Mouse (Mus musculus) 3T3-L1 (cell line): ENCODE results near the gene Sh3gl2.

Experiments
- DNase-seq: peaks from one replicate; pipeline ENCODE4 v3.0.0-alpha.2; 2015; ENCODE audit warnings: low read depth, low spot score

Sh3gl2 gene

GRCm38 (mm10) chr4:85305912-85306573 is 101.1 kb downstream of the Sh3gl2 start:
- DNase-seq: no peak

DNA sequence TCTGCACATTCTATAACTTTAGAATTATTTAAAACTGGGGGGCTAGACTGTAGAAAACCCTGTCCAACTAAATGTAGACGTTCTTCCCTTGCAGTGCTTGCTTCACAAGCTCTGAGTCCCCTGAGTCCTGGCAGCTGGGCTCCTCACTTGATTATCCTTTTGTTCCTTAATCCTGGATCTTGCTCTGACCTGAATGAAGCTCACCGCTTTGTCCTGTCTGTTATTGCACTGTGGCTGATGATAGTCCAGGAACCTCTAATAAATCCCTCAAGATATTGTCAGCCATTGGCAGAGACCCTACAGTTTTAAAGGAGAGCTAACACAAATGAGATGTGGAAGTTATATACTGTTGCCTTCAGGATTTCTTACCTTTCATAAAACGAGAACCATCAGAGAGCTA is 114.2 kb downstream of the Sh3gl2 start:
- no peak for DNase-seq

DNA sequence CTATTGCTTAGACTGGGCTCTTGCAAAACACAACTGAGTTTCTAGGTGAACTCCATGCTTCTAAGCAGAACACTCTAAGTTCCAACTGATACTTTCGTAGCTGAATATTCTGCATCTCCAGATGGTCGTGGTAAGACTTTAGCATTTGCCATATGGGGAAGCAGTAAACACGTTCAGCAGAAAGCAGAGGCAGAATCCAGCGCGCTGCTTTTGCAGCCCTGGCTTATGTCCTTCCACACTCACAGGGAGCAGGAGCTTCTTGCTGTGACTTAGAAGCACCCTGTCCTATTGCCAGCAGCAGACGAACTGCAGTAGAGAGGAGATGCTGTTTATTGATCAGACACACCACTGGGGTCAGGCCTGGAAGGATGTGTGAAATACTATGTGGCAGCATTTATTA is 120.5 kb downstream of the Sh3gl2 start:
- no peak for DNase-seq

GRCm38 (mm10) chr4:85326052-85326451 is 121.1 kb downstream of the Sh3gl2 start:
- no peak for DNase-seq

DNA sequence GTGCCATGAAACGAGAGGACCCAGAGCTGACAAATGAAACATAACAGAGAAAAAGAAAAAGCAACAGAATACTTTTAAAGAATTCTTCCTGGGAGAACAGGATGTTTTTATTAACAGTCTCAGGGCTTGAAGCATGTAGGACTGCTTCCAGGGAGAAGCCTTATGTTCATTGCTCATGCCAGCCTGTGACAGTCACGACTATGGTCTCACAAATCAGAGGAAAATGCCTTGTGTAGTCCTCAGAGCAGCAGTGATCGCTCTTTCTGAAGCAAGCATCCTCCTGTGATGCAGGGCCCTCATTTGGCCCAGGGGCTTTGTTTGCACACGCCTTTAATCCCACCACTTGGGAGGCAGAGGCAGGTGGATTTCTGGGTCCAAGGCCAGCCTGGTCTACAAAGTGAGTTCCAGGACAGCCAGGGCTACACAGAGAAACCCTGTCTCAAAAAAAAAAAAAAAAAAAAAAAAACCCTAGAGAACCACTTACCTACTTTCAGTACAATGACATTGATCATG is 129.8 kb downstream of the Sh3gl2 start:
- no peak for DNase-seq

DNA sequence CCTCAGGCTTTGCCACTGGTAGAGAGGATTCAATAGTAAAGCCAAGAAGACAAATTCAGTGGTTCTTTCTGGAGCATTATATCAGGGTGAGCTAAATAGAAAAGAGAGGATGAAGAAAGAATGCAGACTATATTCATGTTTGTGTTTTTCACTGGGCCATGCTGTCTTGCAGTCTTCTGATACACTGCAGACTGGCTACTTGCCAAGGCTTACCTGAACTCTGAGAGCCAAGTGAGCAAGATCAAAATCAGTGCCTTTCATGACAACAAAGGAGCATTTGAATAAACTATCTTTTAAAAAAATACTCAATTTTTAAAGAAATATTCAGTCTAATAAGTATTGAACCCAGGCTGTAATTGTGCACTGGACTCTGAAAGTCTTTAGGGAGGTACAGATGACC is 131.4 kb downstream of the Sh3gl2 start:
- DNase-seq: no peak

GRCm38 (mm10) chr4:85339126-85339525 is 134.2 kb downstream of the Sh3gl2 start:
- DNase-seq: no peak

DNA sequence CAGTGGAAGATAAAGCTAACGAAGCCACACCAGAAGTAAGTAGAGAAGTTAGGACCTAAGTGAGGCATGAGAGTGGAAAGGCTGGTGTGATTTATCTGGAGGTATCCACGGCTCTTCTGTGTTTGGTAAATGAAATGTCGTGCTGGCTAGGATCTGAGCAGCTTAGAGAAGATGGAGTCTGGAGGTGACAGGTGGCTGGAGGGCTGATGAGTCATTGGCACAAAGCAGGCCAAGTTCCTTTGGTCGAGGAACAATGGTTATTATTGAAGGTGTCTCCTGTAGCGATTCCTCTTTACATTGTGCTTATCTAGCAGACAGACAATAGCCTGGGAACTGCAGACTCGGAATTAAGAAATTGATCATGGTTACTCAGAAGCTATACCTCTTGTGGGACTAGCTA is 135.8 kb downstream of the Sh3gl2 start:
- no peak for DNase-seq

- no peak for DNase-seq
Measured at GRCm38 (mm10) chr4:85345911-85346310, 141.0 kb downstream of the Sh3gl2 start.

GRCm38 (mm10) chr4:85348079-85348643 is 143.2 kb downstream of the Sh3gl2 start:
- no peak for DNase-seq

- DNase-seq: no peak
Measured at GRCm38 (mm10) chr4:85362661-85363060, 157.7 kb downstream of the Sh3gl2 start.

DNA sequence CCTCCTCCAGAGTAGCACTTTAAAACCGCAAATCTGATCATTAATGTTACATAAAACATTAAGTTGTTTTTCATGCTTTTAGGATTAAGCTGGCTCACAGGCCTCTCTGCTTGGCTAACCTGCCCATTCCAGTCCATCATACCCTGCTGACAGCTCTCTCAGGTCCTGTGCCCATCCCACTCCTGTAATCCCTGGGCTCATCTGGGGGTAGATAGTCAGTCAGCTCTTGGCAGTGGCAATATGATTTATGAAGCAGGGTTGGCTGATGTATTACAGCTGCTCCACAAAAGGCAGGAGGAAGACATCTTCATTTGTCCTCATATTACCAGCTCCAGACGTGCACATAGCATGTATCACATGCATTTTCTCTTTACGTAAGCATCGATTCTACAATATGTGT is 158.3 kb downstream of the Sh3gl2 start:
- DNase-seq: no peak

DNA sequence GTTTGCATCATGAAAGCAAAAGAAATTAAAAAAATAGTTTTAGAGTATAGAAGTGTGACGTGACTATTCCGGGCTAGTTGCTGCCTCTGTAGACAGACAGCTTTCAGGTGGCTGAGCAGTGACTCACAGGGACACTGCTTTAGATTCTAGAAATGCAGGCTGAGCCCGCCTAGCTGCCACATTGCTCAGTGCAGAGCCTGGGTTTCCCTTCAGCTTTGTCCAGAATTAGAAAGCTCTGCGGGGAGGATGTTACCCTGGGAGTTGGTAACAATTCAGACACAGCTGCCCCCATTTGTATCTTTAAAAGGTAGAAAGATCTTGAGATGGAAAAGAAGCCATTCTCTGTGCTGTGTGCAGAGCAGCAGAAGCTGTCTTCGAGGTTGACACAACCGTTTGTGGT is 166.1 kb downstream of the Sh3gl2 start:
- peak; percentile 7 for DNase-seq

DNA sequence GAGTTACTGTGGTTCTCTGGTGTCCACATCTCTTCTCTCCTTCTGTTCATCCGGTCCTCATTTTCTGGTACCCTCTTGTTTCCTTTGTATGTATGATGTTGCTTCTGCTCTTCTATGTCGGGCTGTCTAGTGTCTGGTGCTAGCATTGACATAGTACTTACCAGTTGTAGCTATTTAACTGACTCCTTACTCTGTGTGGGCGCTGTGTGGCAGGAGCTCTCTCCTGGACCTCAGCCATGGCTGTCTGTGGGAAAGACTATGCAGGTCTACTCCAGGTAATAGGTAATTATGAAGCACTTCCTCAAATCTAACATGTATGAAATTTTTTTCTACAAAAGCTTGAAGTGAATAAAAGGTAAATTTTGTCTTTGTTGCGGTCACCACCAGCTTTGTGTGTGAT is 169.9 kb downstream of the Sh3gl2 start:
- no peak for DNase-seq

DNA sequence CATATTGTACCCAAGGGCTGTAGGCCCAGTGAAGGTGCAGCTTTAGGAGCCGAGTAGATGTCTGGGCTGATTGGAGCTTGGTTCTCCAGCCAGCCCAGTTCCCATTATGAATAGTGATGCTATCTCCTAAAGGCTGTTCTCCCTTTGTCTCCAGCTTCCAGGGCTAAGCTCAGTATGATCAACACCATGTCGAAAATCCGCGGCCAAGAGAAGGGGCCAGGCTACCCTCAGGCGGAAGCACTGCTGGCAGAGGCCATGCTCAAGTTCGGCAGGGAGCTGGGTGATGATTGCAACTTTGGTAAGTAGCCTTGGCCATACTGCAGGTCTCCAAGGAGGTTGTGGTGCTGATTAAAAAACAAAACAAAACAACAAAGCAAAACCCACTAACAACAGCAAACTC is 171.3 kb downstream of the Sh3gl2 start:
- no peak for DNase-seq

DNA sequence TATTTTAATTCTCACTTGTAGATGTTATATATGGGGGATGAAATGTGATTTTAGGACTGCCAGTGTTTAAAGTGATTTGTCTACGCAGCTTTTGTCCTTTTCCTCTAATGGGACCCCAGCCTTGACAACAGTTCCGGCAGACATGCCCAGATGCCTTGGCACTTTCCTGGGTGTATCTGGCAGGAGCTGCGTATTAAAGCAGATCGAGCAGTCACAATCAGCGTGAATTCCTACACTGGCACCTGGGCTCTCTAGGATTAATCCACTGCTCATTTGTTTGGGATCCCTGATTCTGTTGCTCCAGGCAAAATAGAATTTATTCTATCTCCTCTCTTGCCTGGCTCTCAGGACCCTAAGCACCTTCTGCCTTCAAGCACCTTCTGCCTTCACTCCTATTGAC is 171.7 kb downstream of the Sh3gl2 start:
- DNase-seq: no peak

- no peak for DNase-seq
Measured at GRCm38 (mm10) chr4:85385241-85385640, 180.3 kb downstream of the Sh3gl2 start.

DNA sequence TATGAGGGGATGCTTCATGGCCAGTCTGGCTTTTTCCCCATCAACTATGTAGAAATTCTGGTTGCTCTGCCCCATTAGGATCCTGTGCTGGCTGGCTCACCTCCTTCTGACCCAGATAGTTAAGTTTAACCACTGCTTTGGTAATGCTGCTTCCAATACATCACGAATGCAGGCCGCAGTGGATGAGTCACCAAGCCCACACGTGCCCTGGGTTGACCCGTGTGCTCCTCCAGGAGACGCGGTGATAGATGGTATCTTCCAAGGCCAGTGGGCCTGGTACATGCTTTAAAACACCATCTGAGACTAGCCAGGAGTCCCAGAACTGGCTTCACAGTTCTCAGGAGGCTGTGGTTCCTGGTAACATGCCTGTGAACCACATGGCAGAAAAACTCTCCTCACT is 182.8 kb downstream of the Sh3gl2 start:
- DNase-seq: no peak

DNA sequence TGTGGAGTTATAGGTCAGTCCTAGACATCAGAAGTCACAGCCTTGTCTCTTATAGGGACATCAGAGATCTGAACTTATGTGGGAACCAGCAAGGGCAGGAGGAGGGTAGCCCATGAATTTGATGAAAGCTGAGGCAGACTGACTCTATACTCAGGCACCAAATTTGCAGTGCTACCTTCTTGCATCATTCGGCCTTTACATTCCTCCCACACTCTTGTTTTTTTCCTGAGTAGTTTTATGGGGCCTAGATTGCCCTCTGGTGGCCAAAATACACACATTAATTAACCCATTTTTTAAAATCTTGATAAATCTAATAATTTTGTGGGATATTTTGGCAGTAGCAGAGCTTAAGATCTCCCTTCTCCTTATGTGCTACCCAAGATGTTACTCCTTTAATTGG is 186.9 kb downstream of the Sh3gl2 start:
- peak; percentile 36 for DNase-seq

GRCm38 (mm10) chr4:85398765-85399164 is 193.8 kb downstream of the Sh3gl2 start:
- DNase-seq: no peak

DNA sequence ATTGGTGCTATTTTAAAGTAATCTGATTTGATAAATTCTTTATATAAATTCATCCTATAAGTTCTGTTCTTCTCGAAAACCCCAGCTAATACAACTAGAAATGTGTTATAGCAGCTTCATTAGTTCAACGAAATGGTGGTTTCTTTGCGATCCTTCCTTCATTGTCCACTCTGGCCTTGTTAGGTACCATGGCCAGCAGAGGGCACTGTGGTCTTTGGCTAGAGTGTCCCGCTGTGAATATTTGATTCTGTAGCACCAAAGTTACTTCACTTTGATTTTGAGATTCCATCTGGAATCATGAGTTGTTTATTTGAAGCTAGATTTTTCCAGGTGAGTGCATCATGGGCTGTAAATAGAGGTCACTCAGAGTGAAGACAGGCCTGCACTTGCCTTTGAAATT is 197.9 kb downstream of the Sh3gl2 start:
- DNase-seq: peak; percentile 73

GRCm38 (mm10) chr4:85404424-85405194 is 199.7 kb downstream of the Sh3gl2 start:
- DNase-seq: peak; percentile 72

DNA sequence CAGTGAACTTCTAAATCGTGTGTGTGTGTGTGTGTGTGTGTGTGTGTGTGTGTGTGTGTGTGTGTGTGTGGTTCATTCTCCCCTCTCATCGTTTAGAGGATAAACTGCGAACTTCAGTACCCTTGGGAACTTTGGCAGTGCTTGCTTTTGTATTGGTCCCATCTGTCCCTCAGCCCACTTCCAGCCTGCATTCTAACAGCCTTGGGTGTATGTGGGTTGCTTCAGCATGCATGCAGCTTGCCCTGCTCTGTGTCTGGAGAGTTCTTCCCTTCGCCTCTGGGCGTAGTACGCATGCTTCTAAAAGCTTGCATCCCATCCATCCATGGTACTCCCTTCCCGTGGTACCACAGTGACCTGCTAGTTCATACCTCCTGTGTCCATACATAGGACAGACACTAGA is 200.3 kb downstream of the Sh3gl2 start:
- no peak for DNase-seq
